Mouse (Mus musculus) left cerebral cortex, postnatal 10 days (tissue): ENCODE measurements around the gene Crabp2. TPM values are rescaled to one million over a fixed set of nuclear protein-coding genes. Genes with fewer than 3 reads are reported as not detected.

Source experiments
- DNase-seq, 2 experiments: peaks; one replicate each; pipeline ENCODE4 v3.0.0; 2021 to 2022; ENCODE audit warnings: low spot score in 2 of 2, mixed read lengths in 1 of 2; ENCODE audit errors: extremely low spot score in 1 of 2
- intact Hi-C: fragments of 180-260 bp; cut with DNase I; formaldehyde crosslinking; loops from one replicate; pipeline ENCODE4 v1.15.1; 2025
- total RNA-seq, 2 experiments: library from RNA; stranded (reverse); gene quantifications; 2 replicates each; pipeline ENCODE4 v1.2.3; 2021

Crabp2 gene
- total RNA-seq, 2 experiments from 2014 or later = 4.9 to 5.7 TPM

- intact Hi-C loops = no loop called here
Observed at GRCm38 (mm10) chr3:87999243-87999895, 50.9 kb downstream of the Crabp2 start.

GRCm38 (mm10) chr3:88000181-88000580 is 51.7 kb downstream of the Crabp2 start, which contains the start of gene Bcan:
Gene Bcan, minus strand, starts transcription at chr3:88000230.
- intact Hi-C loops = no loop called here
- DNase-seq = peak; percentile 58 to 82

More at GRCm38 (mm10) chr3:87999243-87999895, 50.9 kb downstream of the Crabp2 start:
- DNase-seq = no peak

GRCm38 (mm10) chr3:88000816-88001595 is 52.5 kb downstream of the Crabp2 start:
- DNase-seq = peak in 1 of 2 experiments; percentile 54
- intact Hi-C loops = no loop called here

GRCm38 (mm10) chr3:88002291-88002976 is 54.0 kb downstream of the Crabp2 start:
- DNase-seq = peak in 1 of 2 experiments; percentile 66
- intact Hi-C loops = no loop called here

Other genes starting within 250 kb of the Crabp2 start
- under 1 TPM; 0.10 to 0.64 TPM for gene Lrrc71, start 200.0 kb upstream of the Crabp2 start, total RNA-seq
- gene Ntrk1, start 153.5 kb upstream of the Crabp2 start, total RNA-seq = under 1 TPM; 0.34 to 0.62 TPM
- under 1 TPM; 0.30 to 0.39 TPM for gene Insrr, start 151.7 kb upstream of the Crabp2 start, total RNA-seq
- gene Pear1, start 124.4 kb upstream of the Crabp2 start, total RNA-seq = 1 to 10 TPM; 7.6 TPM
- gene Sh2d2a, start 101.9 kb upstream of the Crabp2 start, total RNA-seq = not detected
- 10 to 100 TPM; 63.0 to 63.8 TPM for gene Prcc, start 63.1 kb upstream of the Crabp2 start, total RNA-seq
- gene Hdgf, start 42.3 kb upstream of the Crabp2 start, total RNA-seq = 100 to 1,000 TPM; 120 to 123 TPM
- 10 to 100 TPM; 45.7 to 50.5 TPM for gene Mrpl24, start 29.2 kb upstream of the Crabp2 start, total RNA-seq
- gene Isg20l2, start 18.4 kb upstream of the Crabp2 start, total RNA-seq = 10 to 100 TPM; 17.0 to 17.3 TPM
- 10 to 100 TPM; 16.6 to 18.8 TPM for gene Rrnad1, start 17.9 kb upstream of the Crabp2 start, total RNA-seq
- 10 to 100 TPM in 1 of 2 experiments, 1 to 10 TPM in 1; 9.9 to 11.4 TPM for gene Nes, start 22.4 kb downstream of the Crabp2 start, total RNA-seq
- gene Bcan, start 51.6 kb downstream of the Crabp2 start, total RNA-seq = 100 to 1,000 TPM; 262 to 273 TPM
- 1 to 10 TPM in 1 of 2 experiments, under 1 TPM in 1; 0.26 to 1.3 TPM for gene Hapln2, start 78.9 kb downstream of the Crabp2 start, total RNA-seq
- gene Gpatch4, start 94.4 kb downstream of the Crabp2 start, total RNA-seq = 10 to 100 TPM; 20.8 to 24.2 TPM
- 10 to 100 TPM; 60.7 to 67.8 TPM for gene Naxe, start 109.8 kb downstream of the Crabp2 start, total RNA-seq
- gene Ttc24, start 129.6 kb downstream of the Crabp2 start, total RNA-seq = not detected
- 1 to 10 TPM; 1.9 to 2.0 TPM for gene Iqgap3, start 133.3 kb downstream of the Crabp2 start, total RNA-seq
- 100 to 1,000 TPM; 149 to 160 TPM for gene Mef2d, start 193.7 kb downstream of the Crabp2 start, total RNA-seq